Mouse (Mus musculus) lung, adult 2 months (tissue): ENCODE measurements around the gene Prpf18.

Experiments used
- CTCF ChIP-seq: fragments of 200-500 bp; IDR thresholded peaks from 2 replicates; pipeline ENCODE4 v1.5.1; 2011; ENCODE audit warnings: mild to moderate bottlenecking, low read length, control low read depth; ENCODE audit not compliant: insufficient read depth
- POLR2A ChIP-seq: fragments of 200-500 bp; IDR thresholded peaks from 2 replicates; pipeline ENCODE4 v1.6.1; 2011; ENCODE audit warnings: low read depth, mild to moderate bottlenecking, control low read depth, low read length, borderline replicate concordance; ENCODE audit errors: extremely low read depth

DNA sequence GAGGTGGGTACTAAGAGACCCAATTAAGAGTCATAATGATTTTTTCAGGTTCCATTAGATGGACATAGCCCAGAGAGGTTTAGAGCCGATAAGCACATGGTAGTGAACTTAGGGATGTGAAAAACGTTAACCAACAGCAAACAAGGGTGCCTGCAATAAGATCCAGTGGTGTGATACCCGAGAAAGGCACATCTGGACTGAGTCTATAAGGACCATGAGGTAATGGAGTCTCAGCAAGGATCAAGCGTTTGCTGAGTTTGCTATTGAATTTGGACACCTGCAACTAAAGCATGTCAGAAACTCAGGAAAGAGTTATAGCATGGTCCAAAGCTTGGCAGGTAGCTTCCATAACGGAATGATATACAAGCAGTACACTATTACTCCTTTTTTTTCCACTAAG, 67.7 kb downstream of the Prpf18 start:
- TF ChIP-seq POLR2A (no peak), CTCF (no peak)
